Mouse (Mus musculus) right cerebral cortex, postnatal 25 days (tissue): ENCODE measurements around the gene Mis12.

ENCODE experiments used
- DNase-seq: peaks from one replicate; pipeline ENCODE4 v3.0.0; 2022

The Mis12 gene

DNA sequence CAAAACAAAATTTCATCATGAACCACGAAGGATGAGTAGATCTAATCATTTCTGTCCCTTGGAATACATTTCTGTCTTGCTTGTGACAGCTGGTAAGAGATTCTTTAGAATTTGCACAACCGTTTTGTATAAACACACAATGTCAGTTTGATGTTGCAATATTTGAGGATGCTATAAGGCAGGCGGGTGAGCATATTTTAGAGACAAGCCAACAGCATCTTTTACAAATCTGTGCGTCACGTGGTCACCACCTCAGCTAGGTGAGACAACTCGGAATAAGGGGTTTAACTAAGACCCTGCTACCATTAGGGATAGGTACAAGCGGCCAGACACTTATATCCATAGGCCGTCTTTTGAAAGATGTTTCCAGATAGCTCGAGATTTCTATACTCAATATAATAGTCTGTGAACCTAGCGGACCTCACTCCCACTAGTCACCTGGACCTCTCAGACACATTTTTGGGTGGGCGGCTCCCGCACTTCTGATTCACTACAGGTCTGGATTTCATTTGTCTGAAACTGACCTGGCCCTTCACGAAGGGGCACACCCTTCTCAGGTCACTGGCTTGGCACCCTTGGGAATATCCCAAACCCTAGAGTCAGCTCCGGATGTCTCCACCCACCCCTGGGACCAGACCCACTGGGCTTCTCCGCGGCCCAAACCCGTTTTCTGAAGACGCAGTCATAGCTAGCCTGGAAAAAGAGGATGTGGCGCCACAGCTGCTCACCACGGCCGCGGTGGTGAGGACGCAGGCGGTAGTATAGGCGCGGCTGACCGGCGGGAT lies 803 bp upstream of the Mis12 start:
- DNase-seq, result no peak

DNA sequence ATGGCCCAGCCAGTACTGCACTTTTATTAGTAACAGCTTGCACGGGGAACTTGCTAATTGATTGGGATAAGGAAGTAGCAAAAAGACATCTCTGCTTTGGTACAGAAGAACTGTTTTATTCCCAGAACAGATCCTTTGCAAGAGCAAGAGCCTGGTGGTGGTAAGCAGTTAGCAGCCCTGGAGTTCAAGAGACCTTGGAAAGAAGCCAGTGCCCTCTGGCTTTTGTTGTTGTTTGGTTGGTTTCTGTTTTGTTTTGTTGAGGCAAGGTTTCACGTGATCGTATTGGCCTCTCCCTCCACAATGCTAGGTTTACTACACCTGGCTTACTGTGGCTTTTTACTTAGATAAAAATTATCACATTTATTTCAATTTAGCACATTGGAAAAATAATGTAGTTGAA lies 8.9 kb downstream of the Mis12 start:
- no peak for DNase-seq

DNA sequence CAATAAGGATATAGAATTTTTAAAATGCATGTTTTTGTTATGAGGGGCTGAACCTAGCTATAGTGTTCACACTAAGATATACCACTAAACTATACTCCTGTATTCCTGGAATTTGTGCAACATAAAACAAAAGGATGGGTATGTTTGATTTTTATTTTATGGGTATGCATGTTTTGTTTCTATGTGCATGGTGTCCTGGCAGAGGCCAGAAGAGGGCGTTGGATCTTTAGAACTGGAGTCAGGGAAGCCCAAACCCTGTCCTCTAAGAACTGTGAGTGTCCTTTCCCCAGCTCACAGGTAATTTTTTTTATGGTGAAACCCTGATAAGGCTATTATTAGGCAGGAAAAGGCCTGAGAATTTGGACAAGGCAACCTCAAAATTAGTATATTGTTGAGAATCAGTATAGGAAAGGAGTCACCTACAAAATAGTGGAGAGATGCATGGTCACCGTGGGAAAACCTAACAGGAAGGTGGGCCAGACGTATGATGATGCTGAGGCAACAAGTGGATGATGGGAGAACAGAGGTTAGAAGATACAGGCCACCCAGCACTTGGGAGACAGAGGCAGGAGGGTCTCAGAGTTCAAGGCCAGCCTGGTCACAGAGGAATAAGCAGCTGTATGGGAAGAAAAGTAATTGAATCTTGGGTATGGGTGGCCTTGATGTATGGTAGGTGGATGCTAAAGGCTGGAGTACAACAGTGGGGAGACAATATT lies 10.2 kb downstream of the Mis12 start:
- DNase-seq, result no peak

DNA sequence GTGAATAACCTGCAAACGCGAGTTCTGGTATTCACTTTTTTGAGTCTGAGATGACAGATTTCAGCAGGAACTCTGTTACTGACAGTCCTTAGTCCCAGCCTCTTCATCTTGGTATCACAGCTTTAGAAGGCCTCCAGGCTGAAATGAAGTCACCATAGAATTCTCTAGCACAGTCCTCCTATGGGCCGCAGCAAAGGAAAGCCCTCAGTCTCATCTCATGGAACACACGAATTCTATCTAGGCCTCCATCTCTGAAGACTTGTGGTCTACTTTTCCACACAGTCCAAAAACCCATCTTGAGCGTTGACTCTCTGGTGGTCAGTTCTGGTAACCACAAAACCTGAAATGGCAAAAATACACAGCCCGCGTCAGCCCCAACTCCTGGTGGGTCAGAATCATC lies 12.7 kb downstream of the Mis12 start:
- DNase-seq, result no peak

DNA sequence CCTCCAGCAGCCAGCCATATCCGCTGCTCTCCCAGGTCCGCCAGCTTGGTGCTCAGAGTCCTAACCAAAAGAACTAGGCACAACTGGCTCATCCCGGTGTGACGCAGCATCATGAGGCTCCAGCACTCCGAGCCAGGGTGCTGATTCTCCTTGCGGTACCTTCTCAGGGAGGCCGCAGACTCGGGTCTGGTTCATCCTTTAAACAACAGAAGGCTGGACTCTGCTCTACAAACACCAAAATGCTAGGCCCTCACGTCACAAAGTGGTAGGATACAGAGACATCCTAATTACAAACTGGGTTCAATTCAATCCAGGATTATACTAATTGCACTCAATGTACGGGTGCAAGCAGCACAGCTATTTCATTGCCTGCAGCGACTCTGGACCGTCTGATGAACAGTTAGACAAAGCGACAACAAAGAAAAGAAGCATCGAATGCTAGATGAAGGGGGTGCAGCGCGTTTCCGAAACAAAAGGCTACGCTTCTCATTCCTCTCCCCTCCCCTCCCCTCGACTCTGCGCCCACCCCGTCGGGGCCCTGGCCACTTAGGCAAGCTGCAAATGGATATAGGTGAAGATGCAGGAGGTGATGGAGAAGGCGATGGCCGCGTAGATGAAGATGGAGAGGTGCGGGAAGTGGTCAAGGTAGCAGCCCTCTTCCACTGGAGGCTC lies 13.2 kb downstream of the Mis12 start:
- peak; percentile 45 for DNase-seq

DNA sequence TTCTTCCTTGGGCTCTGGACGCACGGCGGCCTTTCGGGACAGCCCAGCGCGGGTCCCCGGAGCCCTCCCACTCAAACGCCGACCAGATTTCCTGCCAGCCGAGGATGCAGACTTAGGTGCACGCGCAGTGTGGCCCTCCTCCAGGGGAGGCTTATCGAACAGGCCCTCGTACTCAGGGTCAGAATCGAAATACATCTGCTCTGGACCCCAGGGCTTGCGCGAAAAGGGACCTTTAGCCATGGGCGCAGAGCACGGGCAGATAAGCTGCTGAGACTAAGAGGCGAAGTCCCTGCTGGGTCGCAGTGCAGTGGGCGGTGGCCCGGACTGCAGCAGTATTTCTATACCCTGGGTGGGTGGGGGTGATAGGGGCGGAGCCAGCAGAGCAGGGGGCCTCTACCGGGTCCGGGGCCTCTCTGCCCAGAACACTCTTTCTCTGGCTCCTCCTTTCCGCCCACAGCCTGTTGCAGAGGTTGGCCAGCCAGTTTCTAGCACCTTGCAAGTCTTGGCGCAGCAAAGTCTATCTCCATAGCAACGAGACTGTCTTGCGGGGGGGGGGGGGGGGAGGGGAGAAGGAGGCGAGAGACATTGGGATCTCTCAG lies 13.9 kb downstream of the Mis12 start, which contains the start of gene 6330403K07Rik:
TSS of gene 6330403K07Rik (minus strand) at position 351 of the 599 bp plus-strand sequence.
- peak; percentile 71 for DNase-seq

DNA sequence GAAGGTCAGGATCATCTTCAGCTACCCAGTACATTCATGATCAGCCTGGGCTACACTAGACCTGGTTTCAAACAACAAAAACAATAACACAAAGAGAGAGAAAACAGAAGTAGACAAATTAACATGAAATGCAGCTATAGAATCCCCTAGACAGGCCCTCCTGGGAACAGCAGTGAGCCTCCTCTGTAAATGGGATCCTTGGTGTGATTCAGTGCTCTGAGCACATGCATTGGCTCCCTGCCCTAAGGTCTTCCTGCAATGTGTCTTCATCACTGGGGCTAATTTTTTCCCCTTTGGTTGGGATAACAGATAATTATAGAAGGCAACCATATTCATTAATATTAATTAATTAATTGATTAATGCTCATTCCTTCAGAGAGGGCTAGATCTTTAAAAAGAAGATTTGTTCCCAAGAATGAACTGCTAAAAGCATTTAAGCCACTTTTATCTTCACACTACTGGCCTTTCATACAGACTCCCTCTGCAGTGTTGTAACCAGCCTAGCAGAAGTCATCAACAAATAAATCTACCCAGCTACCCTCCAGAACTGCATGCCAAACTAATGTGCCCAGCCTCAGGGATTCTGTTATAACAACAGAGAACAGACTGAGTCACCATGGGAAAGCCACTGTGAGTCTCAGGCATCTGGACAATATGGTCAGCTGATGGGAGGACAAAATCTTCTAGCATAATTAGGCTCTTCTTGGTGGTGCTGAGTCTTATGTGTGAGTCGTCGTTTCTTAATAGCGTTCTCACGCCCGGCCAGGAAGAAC lies 20.3 kb downstream of the Mis12 start:
- no peak for DNase-seq

DNA sequence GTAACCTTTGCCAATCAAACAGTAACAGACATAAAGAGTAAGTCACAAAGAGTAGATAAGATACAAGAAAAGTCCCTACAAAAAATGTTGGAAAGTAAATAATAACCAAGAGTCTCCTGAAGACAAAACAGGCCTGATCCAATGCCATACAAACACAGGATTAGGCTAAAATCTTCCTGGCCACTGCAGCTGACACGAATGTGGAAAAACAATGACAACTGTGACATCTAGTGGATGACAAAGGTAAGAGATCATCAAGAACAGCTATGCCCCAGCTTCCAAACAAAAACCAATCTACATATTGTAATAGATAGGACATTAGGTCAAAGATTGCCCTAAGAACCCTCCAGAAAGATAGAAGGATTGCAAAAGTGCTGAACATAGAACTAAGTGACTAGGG lies 33.1 kb downstream of the Mis12 start:
- DNase-seq, result no peak

DNA sequence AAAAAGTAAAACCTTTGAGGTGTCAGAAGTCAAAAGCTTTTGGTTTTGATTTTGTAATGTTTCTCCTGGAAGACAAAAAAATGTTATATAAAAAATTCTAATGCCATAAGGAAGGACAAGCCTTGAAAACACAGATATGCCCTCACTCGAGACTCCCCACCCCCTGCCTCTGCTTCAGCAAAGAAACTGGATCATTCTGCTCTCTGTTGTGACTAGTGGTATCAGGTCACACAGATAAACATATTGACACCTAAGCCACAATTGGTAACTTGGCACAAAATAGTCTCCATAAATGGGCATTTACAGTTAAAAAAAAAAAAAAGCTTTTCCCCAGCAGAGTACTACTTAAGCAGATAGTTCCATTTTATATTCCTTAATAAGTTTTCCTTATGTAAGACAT lies 56.9 kb downstream of the Mis12 start:
- DNase-seq, result no peak
